Mouse (Mus musculus): ENCODE data around the gene Hbq1b. TPM values are rescaled to one million over a fixed set of nuclear protein-coding genes. Genes with fewer than 3 reads are reported as not detected.
A peak's percentile ranks its signal among the peaks of the same experiment; 100 is the strongest.
"Not testable (repeated sequence)": the region's sequence is repeated elsewhere in the genome, so short reads cannot be mapped to it uniquely, and the experiment has no call there.

The Hbq1b gene
- polyA plus RNA-seq, 1 experiment: 1.9 TPM

DNA sequence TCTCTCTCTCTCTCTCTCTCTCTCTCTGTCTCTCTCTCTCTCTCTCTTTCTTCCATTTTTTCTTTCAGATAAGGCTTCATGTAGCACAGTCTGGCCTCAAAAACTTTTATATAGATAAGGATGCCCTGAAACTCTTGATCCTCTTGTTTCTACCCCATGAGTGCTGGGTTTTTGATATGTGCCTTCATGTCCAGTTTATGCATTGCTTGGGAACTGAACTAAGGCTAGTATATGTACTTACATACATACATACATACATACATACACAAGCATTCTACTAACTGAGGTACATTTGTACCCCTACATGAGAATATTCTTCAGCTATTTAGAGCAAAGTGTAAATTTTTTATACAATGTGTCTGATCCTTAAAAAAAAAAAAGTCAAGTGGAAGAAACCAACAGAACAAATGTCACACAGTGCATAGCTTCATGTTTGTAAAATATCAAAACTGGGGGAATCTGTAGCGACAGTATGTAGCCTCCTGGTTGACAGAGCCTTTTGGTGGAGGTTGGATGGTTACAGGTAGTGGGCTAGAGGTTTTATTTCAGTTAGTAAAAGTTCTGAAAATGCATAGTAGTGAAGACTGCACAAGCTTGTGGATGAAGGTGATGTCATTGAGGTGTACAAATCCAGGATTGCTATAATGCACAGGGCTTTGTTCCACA, 11.2 kb downstream of the Hbq1b start:
- Histone ChIP-seq H3K27ac (ENCODE audit: insufficient read depth, low read length) (no peak overlapping the region), H3K4me1 (ENCODE audit: control insufficient read depth, insufficient read depth, low read length) (peaks cover 4% of the 10 kb centered on the region), H3K4me3 (ENCODE audit: insufficient read depth, low read length) (no peak overlapping the region)
- TF ChIP-seq CTCF (IDR thresholded peaks at IDR 0.05; ENCODE audit: extremely low read depth, insufficient read depth, low read length): no peak
- TF ChIP-seq POLR2A (IDR thresholded peaks at IDR 0.05; ENCODE audit: extremely low read depth, insufficient read depth, low read length): no peak

DNA sequence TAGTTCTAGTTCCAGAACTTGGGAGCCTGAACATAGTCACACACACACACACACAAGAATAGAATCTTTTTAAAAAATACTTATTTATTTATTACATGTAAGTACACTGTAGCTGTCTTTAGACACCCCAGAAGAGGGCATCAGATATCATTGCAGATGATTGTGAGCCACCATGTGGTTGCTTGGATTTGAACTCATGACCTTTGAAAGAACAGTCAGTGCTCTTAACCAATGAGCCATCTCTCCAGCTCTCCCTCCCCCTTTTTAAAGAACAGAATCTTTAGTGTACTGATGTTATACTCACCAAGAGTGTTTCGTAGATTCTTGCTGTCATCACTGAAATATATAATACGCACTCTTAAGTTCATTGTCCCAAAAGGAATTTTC, 11.8 kb downstream of the Hbq1b start:
- Histone ChIP-seq H3K4me1 (ENCODE audit: control insufficient read depth, insufficient read depth, low read length) (peaks cover 4% of the 10 kb centered on the region), H3K4me3 (ENCODE audit: insufficient read depth, low read length) (no peak overlapping the region), H3K27ac (ENCODE audit: insufficient read depth, low read length) (no peak overlapping the region)
- TF ChIP-seq POLR2A (IDR thresholded peaks at IDR 0.05; ENCODE audit: extremely low read depth, insufficient read depth, low read length) (no peak), CTCF (IDR thresholded peaks at IDR 0.05; ENCODE audit: extremely low read depth, insufficient read depth, low read length) (no peak)

DNA sequence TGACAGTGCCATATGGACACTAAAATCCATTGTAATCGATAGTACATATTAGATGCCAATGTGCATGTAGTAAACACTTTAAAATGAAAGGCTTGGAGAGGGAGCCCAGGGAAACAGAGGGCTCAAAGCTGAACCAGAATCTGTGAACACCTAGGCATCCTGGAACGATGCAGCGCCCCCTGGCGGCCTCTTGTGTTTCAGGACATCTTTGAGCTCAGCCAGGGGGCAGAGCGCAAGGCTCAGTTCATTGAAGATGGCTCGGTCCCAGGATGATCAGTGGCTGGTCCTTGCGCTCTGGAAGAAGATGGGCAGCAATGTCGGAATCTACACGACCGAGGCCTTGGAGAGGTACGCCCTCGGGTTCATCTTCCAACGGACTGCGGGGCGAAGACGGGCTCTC, 13.1 kb downstream of the Hbq1b start, which contains the start of gene Hbq1a:
Gene Hbq1a, plus strand, starts transcription at position 205 of the 400 bp plus-strand sequence.
- peak; percentile 45 for TF ChIP-seq CTCF (IDR thresholded peaks at IDR 0.05; ENCODE audit: extremely low read depth, insufficient read depth, low read length)
- not testable (repeated sequence) for H3K4me1 ChIP-seq (ENCODE audit: control insufficient read depth, insufficient read depth, low read length); H3K27ac ChIP-seq (ENCODE audit: insufficient read depth, low read length)
- H3K4me3 ChIP-seq (ENCODE audit: insufficient read depth, low read length): 0 out of 2 replicates have a peak within 1 kb of the TSS, but pooled peaks have one; percentile 18

DNA sequence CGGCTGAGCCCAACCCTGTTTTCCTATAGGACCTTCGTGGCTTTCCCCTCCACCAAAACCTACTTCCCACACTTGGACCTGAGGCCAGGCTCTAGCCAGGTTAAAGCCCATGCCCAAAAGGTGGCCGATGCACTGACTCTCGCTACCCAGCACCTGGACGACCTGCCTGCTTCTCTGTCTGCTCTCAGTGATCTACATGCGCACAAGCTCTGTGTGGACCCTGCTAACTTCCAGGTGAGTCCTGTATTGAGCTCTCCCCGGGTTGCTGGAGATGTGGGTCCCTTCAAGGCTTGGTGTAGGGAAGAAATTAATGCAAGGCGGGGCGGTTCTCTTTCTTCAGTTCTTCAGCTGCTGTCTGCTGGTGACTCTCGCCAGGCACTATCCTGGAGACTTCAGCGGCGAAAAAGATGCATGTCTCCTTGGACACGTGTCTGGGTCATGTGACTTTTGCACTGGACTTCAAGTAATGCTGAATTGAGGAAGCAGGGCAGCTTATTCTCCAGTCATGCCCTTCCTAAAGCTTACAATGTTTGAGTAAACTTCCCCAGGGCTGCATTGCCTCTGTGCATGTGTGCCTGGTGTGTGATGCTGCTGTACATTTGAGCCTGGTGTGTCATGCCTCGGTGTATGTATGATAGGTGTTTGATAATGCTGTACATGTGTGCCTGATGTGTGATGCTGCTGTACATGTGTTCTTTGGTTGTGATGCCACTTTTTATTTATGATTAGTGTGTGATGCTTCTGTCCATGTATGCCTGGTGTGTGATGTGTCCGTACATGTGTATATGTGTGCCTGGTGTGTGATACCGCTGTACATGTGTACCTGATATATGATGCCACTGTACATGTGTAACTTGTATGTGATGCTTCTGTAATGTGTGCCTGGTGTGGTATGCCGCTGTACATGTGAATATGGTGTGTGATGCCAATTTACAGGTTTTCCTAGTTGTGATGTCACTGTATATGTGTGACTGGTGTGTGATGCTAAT, 13.8 kb downstream of the Hbq1b start:
- H3K4me1 ChIP-seq (ENCODE audit: control insufficient read depth, insufficient read depth, low read length): peaks cover 4% of the 10 kb centered on the region
- TF ChIP-seq POLR2A (IDR thresholded peaks at IDR 0.05; ENCODE audit: extremely low read depth, insufficient read depth, low read length) (no peak), CTCF (IDR thresholded peaks at IDR 0.05; ENCODE audit: extremely low read depth, insufficient read depth, low read length) (no peak)
- H3K4me3 ChIP-seq (ENCODE audit: insufficient read depth, low read length): 0 out of 2 replicates have a peak overlapping the region, but pooled peaks have one; percentile 18
- no peak overlapping the region for H3K27ac ChIP-seq (ENCODE audit: insufficient read depth, low read length)

DNA sequence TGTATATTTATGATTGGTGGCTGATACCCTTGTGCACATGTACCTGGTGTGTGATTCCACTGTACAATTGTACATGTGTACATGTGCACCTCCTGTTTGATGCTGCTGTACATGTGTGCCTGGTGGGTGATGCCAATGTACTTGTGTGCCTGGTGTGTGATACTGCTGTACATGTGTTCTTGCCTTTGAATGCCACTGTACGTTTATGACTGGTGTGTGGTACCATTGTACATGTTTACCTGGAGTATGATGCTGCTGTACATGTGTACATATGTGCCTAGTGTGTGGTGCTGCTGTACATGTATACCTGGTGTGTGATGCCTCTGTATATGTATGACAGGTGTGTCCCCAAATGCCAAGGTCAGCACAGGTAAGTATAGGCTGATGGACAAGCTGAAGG, 14.7 kb downstream of the Hbq1b start:
- H3K4me3 ChIP-seq (ENCODE audit: insufficient read depth, low read length): no peak overlapping the region
- peaks cover 4% of the 10 kb centered on the region for H3K4me1 ChIP-seq (ENCODE audit: control insufficient read depth, insufficient read depth, low read length)
- H3K27ac ChIP-seq (ENCODE audit: insufficient read depth, low read length): no peak overlapping the region
- no peak for TF ChIP-seq POLR2A (IDR thresholded peaks at IDR 0.05; ENCODE audit: extremely low read depth, insufficient read depth, low read length)
- no peak for TF ChIP-seq CTCF (IDR thresholded peaks at IDR 0.05; ENCODE audit: extremely low read depth, insufficient read depth, low read length)

DNA sequence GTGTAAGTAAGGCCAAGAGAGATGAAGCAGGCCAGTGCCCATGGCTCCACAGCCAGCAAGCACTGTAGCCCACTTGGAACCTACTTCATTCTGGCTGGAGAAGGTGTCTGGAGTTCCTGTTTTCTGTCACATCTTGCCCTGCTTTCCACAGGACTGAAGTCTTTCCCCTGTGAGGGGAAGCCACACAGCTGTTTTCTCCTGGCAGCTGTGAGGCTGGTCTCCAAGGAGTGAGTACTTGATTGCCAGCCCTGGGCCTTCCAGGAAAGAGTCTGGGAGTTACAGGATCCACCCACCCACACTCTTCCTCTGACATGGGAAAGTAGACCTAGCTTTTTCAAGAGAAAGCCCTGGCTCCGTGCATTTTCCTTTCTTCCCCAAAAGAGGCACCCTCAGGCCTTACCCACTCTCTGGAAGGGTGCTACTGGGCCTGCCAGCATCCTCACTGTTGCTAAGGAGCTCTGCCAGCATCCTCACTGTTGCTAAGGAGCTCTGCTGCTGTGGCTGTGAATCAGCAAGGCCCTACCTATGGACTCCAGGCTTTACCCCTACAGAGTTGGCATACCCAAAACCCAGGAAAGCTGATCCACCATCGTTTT, 16.2 kb downstream of the Hbq1b start:
- Histone ChIP-seq H3K4me1 (ENCODE audit: control insufficient read depth, insufficient read depth, low read length) (peaks cover 4% of the 10 kb centered on the region), H3K27ac (ENCODE audit: insufficient read depth, low read length) (peak overlapping the region; percentile 58), H3K4me3 (ENCODE audit: insufficient read depth, low read length) (no peak overlapping the region)
- TF ChIP-seq POLR2A (IDR thresholded peaks at IDR 0.05; ENCODE audit: extremely low read depth, insufficient read depth, low read length): no peak
- TF ChIP-seq CTCF (IDR thresholded peaks at IDR 0.05; ENCODE audit: extremely low read depth, insufficient read depth, low read length): no peak

DNA sequence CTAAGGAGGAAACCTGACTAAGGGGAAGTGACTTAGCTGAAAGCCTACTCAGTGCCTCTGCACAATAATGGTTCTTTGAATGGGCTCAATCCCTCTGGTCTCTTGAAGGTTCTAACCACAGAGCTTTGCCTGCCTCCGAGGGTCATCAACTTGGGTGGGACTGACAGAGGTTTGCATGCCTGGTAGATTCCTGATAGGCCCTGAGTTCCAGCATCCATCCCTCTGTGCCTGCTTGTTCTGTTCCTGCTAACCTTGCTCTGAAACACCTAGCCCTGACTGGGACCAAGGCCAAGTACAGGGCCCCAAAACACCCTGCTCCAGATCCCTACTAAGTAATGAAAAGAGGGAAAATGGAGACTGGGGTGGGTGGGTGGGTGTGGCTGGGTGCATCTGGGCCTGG, 16.7 kb downstream of the Hbq1b start:
- Histone ChIP-seq H3K4me3 (ENCODE audit: insufficient read depth, low read length) (no peak overlapping the region), H3K27ac (ENCODE audit: insufficient read depth, low read length) (peak overlapping the region; percentile 58), H3K4me1 (ENCODE audit: control insufficient read depth, insufficient read depth, low read length) (peaks cover 4% of the 10 kb centered on the region)
- no peak for TF ChIP-seq POLR2A (IDR thresholded peaks at IDR 0.05; ENCODE audit: extremely low read depth, insufficient read depth, low read length)
- no peak for TF ChIP-seq CTCF (IDR thresholded peaks at IDR 0.05; ENCODE audit: extremely low read depth, insufficient read depth, low read length)

DNA sequence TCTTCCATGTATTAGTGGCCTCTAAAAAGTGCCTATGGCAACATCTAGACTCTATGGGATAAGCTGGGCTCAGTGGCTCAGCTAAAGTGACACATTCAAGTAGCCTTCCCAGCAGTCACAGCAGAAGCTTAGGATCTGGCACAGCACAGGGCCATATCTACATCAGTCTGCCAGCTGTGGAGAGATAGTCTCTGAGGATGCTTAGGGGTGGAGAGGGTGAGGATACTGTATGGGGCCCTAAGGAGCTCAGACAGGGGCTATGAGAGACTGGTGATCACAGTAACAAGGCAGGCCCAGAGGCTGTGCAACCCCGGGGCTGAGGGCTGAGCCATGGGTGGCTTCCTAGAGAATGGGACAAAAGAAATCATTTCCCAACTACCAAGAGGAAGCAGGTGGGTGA, 20.2 kb downstream of the Hbq1b start:
- TF ChIP-seq CTCF (IDR thresholded peaks at IDR 0.05; ENCODE audit: extremely low read depth, insufficient read depth, low read length): no peak
- no peak for TF ChIP-seq POLR2A (IDR thresholded peaks at IDR 0.05; ENCODE audit: extremely low read depth, insufficient read depth, low read length)
- no peak overlapping the region for H3K27ac ChIP-seq (ENCODE audit: insufficient read depth, low read length)
- no peak overlapping the region for H3K4me3 ChIP-seq (ENCODE audit: insufficient read depth, low read length)
- H3K4me1 ChIP-seq (ENCODE audit: control insufficient read depth, insufficient read depth, low read length): peaks cover 4% of the 10 kb centered on the region

DNA sequence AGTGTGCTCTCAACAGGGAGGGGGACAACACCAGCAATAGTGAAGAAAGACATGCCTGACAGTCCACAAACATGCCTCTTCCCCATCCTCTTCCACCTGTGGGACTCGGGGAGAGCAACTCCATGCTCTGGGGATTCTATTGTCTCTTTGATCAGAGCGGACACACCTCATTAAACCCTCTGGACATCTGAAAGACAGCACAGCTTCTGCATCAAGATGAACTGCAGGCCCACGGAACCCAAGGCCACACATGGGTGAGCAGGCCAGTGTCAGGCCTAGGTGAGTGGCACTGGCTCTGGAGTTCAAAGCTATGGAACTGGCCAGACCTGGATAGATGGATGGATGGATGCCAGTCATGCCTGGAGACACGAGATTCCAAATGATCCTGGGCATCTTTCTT, 22.7 kb downstream of the Hbq1b start:
- Histone ChIP-seq H3K4me1 (ENCODE audit: control insufficient read depth, insufficient read depth, low read length) (no peaks in the 10 kb centered on the region), H3K27ac (ENCODE audit: insufficient read depth, low read length) (no peak overlapping the region), H3K4me3 (ENCODE audit: insufficient read depth, low read length) (no peak overlapping the region)
- TF ChIP-seq POLR2A (IDR thresholded peaks at IDR 0.05; ENCODE audit: extremely low read depth, insufficient read depth, low read length): no peak
- TF ChIP-seq CTCF (IDR thresholded peaks at IDR 0.05; ENCODE audit: extremely low read depth, insufficient read depth, low read length): no peak
